Mouse (Mus musculus) retina, postnatal 1 day (tissue): Measurements from ENCODE around the gene Usp6nl.

Experiments
- DNase-seq: peaks from one replicate; pipeline ENCODE4 v3.0.0-alpha.2; 2012

The Usp6nl gene

DNA sequence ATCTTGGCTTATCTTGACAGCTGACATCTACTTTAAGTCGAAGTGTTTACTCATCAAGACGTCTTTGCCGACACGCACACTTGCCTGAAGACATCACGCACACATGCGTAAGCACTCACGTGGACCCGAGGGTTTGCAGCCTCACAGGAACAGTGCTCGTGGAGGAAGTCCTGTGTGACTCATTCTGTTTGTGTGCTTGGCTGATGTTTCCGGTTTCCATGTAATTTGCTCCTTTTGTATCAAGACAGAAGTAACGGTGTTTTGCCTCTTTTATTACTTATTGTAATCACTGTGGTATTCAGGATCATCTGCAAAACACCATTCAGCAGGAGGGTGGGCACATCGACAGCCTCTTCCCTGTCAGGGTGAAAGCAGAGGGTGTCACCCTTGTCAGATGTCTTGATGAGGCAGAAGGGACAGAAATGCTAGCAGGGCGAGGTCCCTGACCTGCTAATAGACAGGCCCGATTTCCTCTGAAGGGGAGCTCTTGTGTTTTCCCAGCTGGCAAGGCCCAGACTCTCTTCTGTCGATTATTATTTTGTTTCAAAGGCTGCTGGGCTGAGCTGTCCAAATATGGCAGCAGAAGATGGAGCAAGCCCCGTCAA lies 156.0 kb downstream of the Usp6nl start:
- DNase-seq = no peak

DNA sequence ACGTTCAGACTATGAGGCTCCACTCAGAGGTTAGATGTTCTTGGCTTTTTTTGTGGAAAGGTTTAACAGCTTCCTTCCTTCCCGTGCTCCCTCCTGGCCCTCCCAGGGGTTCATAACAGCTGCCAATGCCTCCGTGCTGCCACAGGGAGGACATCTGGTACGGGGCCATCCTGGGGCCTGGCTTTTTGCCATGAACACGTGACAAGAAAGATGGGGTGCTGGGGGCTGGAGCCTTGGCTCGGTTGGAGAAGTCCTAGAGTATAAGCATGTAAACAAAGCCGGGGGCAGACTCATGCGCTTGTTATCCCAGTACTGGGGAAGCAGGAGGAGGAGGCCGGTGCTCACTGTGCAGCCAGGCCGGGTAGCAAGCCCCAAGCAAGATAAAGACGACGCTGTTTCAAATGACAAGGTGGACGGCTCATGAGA lies 156.5 kb downstream of the Usp6nl start:
- DNase-seq = peak; percentile 63

DNA sequence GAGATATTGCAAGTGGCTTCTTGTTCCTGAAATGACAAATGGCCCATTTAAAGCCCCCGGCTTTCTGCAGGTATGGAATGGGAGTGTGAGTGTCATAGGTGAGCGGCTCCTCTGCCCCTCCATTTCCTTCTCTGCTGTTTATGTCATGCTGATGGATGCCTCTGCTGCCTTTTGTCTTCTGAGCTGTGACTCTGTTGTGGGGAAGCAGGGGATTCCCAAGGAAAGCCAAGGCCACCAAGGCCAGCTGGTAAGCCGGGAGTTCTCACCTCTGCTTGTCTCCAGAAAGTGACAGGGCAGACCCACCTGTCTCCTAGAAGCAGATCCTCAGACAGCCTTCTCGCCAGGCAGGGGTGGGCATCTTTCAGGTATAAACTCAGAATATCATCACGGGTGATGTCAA lies 157.2 kb downstream of the Usp6nl start:
- no peak for DNase-seq

DNA sequence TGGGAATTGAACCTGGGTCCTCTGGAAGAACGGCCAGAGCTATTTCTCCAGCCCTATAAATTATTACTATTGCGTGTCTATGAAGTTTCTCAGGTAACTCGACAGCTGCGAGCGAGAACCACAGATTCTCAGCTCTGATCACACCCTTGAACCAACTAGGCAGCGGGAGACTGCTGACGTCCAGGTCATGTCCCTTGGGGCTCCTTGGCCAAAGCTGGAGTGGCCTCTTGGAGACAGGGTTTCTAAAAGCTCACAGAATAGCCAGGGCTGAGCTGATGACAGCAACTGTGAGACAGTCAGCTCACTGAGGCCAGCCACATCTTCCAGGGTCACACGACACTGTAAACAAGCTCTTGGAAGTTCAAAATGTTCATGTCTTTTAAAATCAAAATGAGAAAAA lies 159.5 kb downstream of the Usp6nl start:
- DNase-seq = no peak

DNA sequence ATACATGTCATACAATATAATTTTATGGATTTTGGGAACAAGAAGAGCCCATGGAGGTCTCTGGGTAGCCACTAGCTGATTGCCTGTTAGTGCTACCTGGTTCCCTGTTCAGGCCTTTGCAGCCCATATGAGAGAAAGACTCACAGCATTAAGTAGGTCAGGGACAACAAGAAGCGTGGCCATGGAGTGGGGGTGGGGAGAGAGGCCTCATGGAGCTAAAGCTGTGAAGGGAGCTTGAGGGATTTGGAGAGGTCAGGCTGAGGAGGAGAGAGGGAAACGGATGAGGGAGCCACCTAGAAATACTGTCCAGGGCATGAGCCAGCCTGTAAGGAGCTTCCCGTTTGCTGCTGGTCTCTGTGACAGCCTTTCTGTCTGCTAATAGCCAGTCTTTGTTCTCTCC lies 159.9 kb downstream of the Usp6nl start:
- DNase-seq = peak; percentile 76

DNA sequence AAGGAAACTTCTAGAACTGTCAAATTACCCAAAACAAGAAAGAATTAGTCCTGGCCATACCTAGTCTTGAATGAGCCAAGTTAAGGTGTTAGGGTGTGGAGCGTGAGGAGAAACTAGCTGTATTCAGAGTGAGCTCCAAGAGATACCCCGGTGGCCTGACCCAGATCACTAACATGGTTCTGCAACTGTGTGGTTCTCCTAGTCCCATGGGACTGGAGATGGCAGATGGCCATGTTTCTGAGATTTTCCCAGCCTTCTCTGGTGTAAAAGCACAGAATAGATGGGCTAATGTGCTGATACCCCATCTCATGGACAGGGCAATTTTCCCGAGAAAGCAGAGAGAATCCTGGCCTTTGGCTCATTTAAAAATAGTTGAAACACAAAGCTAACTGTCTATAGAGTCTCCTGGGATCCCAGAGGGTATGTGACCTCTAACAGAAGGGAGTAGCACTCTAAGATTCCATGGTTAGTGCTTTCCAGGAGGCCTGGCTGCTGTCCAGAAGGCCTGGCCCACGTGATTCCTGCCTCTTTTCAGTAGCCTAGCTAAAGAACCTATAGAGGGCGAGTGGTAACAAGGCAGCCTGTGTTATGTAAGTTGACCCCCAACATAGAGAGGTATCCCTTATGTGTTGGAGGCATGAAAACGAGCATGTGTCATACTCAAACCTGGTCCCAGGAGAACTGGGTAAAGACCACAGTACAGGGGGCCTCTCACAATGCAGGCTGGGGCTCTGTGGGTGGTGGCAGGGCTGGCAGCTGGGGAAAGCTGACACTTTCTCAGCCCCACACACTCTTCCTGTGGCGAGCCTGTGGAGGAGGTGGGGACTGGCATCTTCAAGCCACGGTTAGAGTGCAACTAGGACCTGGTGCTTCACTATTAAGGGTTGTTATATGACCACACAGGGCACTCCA lies 160.9 kb downstream of the Usp6nl start:
- peak; percentile 81 for DNase-seq

DNA sequence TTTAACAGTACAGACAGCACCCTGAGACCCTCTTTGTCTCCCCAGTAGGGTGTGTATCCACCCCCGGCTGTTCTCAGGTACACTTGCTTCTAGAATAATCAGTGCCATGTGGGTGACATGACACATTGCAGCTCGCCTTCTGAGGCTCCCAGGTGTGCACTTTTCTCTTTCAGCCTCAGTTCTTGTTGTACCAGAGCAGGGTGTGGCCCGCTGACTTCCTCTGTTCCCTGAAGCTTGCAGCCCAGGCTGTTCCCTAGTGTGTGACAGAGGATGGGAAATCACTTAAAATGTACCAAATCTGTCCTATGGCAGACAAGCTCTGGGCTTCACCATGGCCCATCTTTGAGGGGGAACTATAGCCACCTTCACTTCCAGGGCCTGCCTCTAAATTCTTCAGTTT lies 161.7 kb downstream of the Usp6nl start:
- DNase-seq = no peak

DNA sequence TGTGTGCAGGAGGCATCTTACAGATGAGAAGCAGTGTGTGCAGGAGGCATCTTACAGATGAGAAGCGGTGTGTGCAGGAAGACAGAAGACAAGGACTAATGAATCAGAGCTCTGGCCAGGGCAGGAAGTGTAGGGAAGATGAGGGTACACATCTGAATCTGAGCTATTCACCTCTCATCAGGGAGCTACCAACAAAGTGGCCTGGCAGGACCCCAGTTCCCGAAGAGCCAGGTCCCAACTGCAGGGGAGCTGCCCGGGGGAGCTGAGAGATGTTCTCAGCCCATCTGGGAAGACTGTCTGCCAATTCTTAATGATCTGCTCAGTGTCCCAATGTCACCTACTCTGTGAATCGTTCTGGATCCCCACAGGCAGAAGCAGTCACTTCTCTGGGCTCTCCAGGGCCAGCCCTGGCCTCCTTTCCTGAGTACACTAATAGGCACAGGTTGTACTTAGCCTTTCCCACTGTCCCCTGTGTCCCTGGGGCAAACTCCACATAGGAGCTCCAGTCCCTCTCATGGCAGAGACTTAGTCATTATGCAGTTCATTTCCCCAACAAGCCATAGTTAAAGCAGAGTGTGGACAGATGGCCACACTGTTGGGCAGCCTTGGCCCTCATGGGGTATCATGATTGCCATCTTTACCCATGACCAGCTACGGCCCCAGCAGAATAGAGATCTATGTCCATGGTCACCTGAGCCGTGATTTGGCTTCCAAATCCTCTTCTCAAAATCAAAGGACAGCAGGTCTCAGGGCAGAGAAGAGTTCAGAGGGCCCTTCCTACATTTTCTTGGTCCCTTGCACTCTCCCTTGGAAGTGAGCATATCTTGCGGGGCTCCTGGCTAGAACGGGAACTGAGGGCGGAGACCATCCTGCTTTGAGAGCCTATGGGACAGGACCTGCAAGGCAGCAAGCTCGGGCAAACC lies 165.4 kb downstream of the Usp6nl start:
- no peak for DNase-seq

DNA sequence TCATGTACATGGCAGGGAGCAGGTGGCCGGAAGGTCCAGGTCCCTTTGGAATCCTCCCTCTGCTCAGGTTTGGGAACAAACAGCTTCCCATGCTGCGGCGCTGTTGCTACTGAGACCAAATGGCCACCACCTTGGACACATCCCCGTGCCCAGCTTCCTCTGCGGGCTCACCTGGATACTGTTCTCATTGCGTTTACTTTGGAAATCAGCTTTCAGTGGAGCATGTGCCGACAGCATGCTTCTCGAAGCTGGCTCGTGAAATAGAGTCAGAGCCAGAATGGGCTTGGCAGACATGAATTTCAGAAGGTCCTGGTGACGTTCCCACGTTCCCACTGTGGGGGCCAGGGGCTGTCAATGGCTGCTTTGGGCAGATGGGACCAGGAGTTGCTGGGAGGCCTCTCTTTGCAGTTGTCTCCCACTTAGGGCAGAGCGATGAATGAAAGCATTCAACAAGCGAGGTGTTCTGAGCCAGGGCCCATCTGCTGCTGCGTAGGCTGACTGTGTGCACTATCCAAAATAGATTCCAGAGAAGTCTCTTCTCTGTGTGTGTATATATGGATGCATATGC lies 166.1 kb downstream of the Usp6nl start:
- DNase-seq = no peak

DNA sequence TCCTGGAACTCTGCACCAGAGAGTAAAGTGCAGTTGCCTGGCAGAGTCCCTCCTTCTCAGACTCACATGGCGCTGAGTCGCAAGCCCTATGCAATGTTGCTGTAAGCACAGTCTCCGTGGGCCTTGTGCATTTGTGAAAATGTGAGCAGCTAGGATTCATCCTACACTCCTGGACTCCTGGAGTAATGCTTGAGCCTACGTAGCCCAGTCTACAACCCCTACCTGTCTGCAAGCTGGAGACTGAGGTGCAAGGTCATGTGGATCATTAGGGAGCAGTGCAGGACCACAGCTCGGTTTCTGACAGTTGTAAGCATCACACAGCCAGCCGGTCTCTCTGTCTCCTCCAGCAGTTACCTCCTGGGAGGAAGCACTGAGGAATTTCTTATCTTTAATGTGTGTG lies 167.6 kb downstream of the Usp6nl start:
- DNase-seq = no peak

DNA sequence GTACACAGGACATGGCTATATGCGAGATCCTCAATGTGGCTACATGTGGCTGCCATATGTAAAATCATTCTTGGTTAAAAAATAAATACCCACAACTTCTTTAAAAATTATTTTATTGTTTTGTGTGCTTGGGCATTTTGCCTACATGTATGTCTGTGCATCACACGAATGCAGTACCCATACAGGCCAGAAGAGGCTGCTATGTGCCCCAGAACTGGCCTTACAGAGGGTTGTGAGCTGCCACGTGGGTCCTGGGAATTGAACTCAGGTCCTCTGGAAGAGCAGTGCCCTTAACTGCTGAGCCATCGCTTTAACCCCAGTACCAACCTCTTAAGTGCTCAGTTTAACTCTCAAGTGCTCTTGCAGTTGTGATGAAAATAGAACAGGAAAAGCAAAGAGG lies 168.4 kb downstream of the Usp6nl start:
- no peak for DNase-seq

DNA sequence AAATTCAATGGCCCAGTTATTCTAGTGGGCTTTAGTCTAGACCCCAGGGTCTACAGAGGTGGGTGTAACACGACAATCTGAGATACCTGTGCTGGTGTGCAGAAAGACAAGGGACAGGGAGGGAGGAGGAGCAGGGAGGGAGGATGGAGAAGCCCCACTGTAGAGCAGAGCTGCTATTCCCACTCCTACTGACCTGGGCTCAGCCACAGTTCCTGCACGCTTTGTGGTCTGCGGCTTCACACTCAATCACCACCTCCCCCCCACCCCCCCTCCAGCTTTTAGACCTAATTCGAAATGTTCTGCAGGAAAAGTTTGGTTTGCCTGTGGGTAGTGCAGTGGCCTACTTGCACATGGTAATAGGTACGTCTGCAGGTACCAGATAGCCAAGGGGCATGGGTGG lies 171.4 kb downstream of the Usp6nl start:
- DNase-seq = no peak
